Comparison of ENCODE assay signal across 9 mouse cellular contexts in genomic region chr4:152138497-152139260, GRCm38 (mm10). TPM values are rescaled to one million over a fixed set of nuclear protein-coding genes. Genes with fewer than 3 reads are reported as not detected.
DNase-seq lines count a peak whose midpoint lies in the region; ATAC-seq and TF ChIP-seq lines count a peak whose summit lies in the region.
"Had no signal": no experiment of that assay in that cellular context is flagged by ENCODE, and none has a peak within 500 bp of the region (broad histone marks: within the 10 kb centered on the region; RNA-seq: fewer than 3 reads in every experiment).

No protein-coding gene starts in this region.

- no peak overlapping the region for H3K27ac ChIP-seq in forebrain, embryonic 16.5 days (ENCODE audit: low read length)
- H3K27ac ChIP-seq in lung, postnatal 0 days (ENCODE audit: low read length) = 0 out of 2 replicates have a peak overlapping the region, but pooled peaks have one; percentile 21

- TF ChIP-seq CTCF in G1E (IDR thresholded peaks at IDR 0.05; ENCODE audit: low read depth, low read length) = peak; percentile 84
- peak; percentile 95 for TF ChIP-seq CTCF in lung, postnatal 0 days (IDR thresholded peaks at IDR 0.05)

- no peak for TF ChIP-seq EP300 in lung, postnatal 0 days (IDR thresholded peaks at IDR 0.05)

- 2% methylated on average over 51 of the region's 51 CpGs for WGBS in forebrain, embryonic 16.5 days
- 4% methylated on average over 49 of the region's 51 CpGs for WGBS in lung, postnatal 0 days

- peak; percentile 84 for ATAC-seq in G1E (ENCODE audit: extremely low read depth, insufficient number of reproducible peaks, low FRiP score, poor library complexity, severe bottlenecking)
- peak; percentile 63 for ATAC-seq in forebrain, embryonic 16.5 days
- ATAC-seq in hematopoietic stem cell, adult 5-6 weeks (replicated peaks in 1 of 2; ENCODE audit: insufficient read depth in 1 of 2, low FRiP score in 2 of 2, low TSS enrichment in 1 of 2, low read depth in 1 of 2, poor library complexity in 2 of 2, severe bottlenecking in 2 of 2) = peak; percentile 85 to 88
- peak; percentile 93 for ATAC-seq in lung, postnatal 0 days

- peaks cover 33% of the 10 kb centered on the region for H3K4me1 ChIP-seq in G1E (ENCODE audit: insufficient read depth, low read depth, low read length)
- H3K4me1 ChIP-seq in forebrain, embryonic 16.5 days (replicated peaks; ENCODE audit: control insufficient read depth, insufficient read depth, low read length) = peaks cover 9% of the 10 kb centered on the region
- H3K4me1 ChIP-seq in lung, postnatal 0 days (ENCODE audit: insufficient read depth, low read depth, low read length) = peaks cover 5% of the 10 kb centered on the region; the same call in 1 of the 2 replicates

- peaks cover 27% of the 10 kb centered on the region for H3K36me3 ChIP-seq in G1E (replicated peaks)
- no peaks in the 10 kb centered on the region for H3K36me3 ChIP-seq in forebrain, embryonic 16.5 days (ENCODE audit: control insufficient read depth, insufficient read depth)
- H3K36me3 ChIP-seq in lung, postnatal 0 days (ENCODE audit: insufficient read depth, low read length) = no peaks in the 10 kb centered on the region

- H3K27me3 ChIP-seq in G1E (ENCODE audit: insufficient read depth, low read length) = peaks cover 6% of the 10 kb centered on the region; the same call in 1 of the 2 replicates
- H3K27me3 ChIP-seq in forebrain, embryonic 16.5 days (replicated peaks; ENCODE audit: control insufficient read depth, insufficient read depth, low read length) = peaks cover 18% of the 10 kb centered on the region
- 0 out of 2 replicates have a peak, but pooled peaks cover 7% of the 10 kb centered on the region for H3K27me3 ChIP-seq in lung, postnatal 0 days (replicated peaks; ENCODE audit: insufficient read depth, low read length)

- peak; percentile 88 for DNase-seq in G1E (ENCODE audit: low spot score)
- DNase-seq in cerebellum, adult 18-20 months = peak; percentile 79 to 82
- DNase-seq in layer of hippocampus, postnatal 10 days (ENCODE audit: low spot score in 2 of 2) = peak; percentile 80 to 88
- DNase-seq in lung, postnatal 0 days (ENCODE audit: low spot score) = peak; percentile 93
- peak; percentile 62 for DNase-seq in ovary, postnatal 10 days (ENCODE audit: low spot score)
- DNase-seq in thymus, postnatal 14 days = peak; percentile 82

- no peaks in the 10 kb centered on the region; the same call in 1 of the 2 replicates for H3K9me3 ChIP-seq in G1E (replicated peaks)
- H3K9me3 ChIP-seq in forebrain, embryonic 16.5 days (ENCODE audit: control insufficient read depth, low read length) = no peaks in the 10 kb centered on the region
- no peaks in the 10 kb centered on the region for H3K9me3 ChIP-seq in lung, postnatal 0 days (ENCODE audit: low read length)

- H3K9ac ChIP-seq in forebrain, embryonic 16.5 days (replicated peaks; ENCODE audit: low read depth, low read length) = no peak overlapping the region
- H3K9ac ChIP-seq in lung, postnatal 0 days (replicated peaks; ENCODE audit: low read depth) = no peak overlapping the region

- H3K4me2 ChIP-seq in forebrain, embryonic 16.5 days (ENCODE audit: low read length) = peak overlapping the region; percentile 51
- peak overlapping the region; percentile 61 for H3K4me2 ChIP-seq in lung, postnatal 0 days (replicated peaks; ENCODE audit: low read depth, low read length)

- H3K4me3 ChIP-seq in G1E (ENCODE audit: low read depth, low read length) = peak overlapping the region; percentile 70
- H3K4me3 ChIP-seq in forebrain, embryonic 16.5 days (replicated peaks; ENCODE audit: low read length) = peak overlapping the region; percentile 37
- H3K4me3 ChIP-seq in lung, postnatal 0 days (ENCODE audit: low read depth, low read length) = peak overlapping the region; percentile 38

RNA-seq across cellular contexts. Expression of gene Espn, which starts 13.5 kb away (rescaled TPM):
- 9.3 and 16.4 TPM in 2 replicates for total RNA-seq in G1E (2014; fragmentation: Nextera tagmentation)
- total RNA-seq in G1E (2017) = 4.2 and 4.3 TPM in 2 replicates
- polyA plus RNA-seq in G1E (2012) = 48.0 and 61.7 TPM in 2 replicates
- 0.08 and 0.12 TPM in 2 replicates for polyA plus RNA-seq in forebrain, embryonic 16.5 days (2015; fragmentation: Nextera tagmentation; extraction: Ambion mirVana)
- 0.89 and 1.6 TPM in 2 replicates for total RNA-seq in hematopoietic stem cell, adult 5-6 weeks (2017)
- under 1 TPM; 0.62 to 0.78 TPM for total RNA-seq in layer of hippocampus, postnatal 10 days (2021)
- 2.0 and 3.1 TPM in 2 replicates for polyA plus RNA-seq in lung, postnatal 0 days (2015; fragmentation: Nextera tagmentation; extraction: Ambion mirVana)

RNA-seq across cellular contexts. Expression of gene Hes2, which starts 20.0 kb away (rescaled TPM):
- total RNA-seq in G1E (2014; fragmentation: Nextera tagmentation) (not detected in 2 replicates), G1E (2017) (0.33 and 0.46 TPM in 2 replicates)
- polyA plus RNA-seq in G1E (2012) = 0.04 and 0.18 TPM in 2 replicates
- polyA plus RNA-seq in forebrain, embryonic 16.5 days (2015; fragmentation: Nextera tagmentation; extraction: Ambion mirVana) = not detected in 2 replicates
- not detected in 2 replicates for total RNA-seq in hematopoietic stem cell, adult 5-6 weeks (2017)
- not detected for total RNA-seq in layer of hippocampus, postnatal 10 days (2021)
- polyA plus RNA-seq in lung, postnatal 0 days (2015; fragmentation: Nextera tagmentation; extraction: Ambion mirVana) = 0.26 and 0.33 TPM in 2 replicates
- total RNA-seq: layer of hippocampus, adult 18-20 months had no signal

RNA-seq across cellular contexts. Expression of gene Tnfrsf25, which starts 22.9 kb away (rescaled TPM):
- total RNA-seq in G1E (2014; fragmentation: Nextera tagmentation) (not detected in 2 replicates), G1E (2017) (0.29 TPM in 1 of 2 replicates, not detected in the other)
- not detected in 2 replicates for polyA plus RNA-seq in G1E (2012)
- polyA plus RNA-seq in forebrain, embryonic 16.5 days (2015; fragmentation: Nextera tagmentation; extraction: Ambion mirVana) = 0.97 and 1.5 TPM in 2 replicates
- total RNA-seq in hematopoietic stem cell, adult 5-6 weeks (2017) = 0.69 and 1.1 TPM in 2 replicates
- 10 to 100 TPM; 14.0 to 15.1 TPM for total RNA-seq in layer of hippocampus, postnatal 10 days (2021)
- polyA plus RNA-seq in lung, postnatal 0 days (2015; fragmentation: Nextera tagmentation; extraction: Ambion mirVana) = 1.2 and 1.4 TPM in 2 replicates

RNA-seq across cellular contexts. Expression of gene Acot7, which starts 39.3 kb away (rescaled TPM):
- 17.1 and 22.1 TPM in 2 replicates for total RNA-seq in G1E (2014; fragmentation: Nextera tagmentation)
- 17.6 and 18.6 TPM in 2 replicates for total RNA-seq in G1E (2017)
- 46.2 and 51.1 TPM in 2 replicates for polyA plus RNA-seq in G1E (2012)
- polyA plus RNA-seq in forebrain, embryonic 16.5 days (2015; fragmentation: Nextera tagmentation; extraction: Ambion mirVana) = 210 and 269 TPM in 2 replicates
- 66.4 and 72.7 TPM in 2 replicates for total RNA-seq in hematopoietic stem cell, adult 5-6 weeks (2017)
- total RNA-seq in layer of hippocampus, postnatal 10 days (2021) = 100 to 1,000 TPM; 426 to 431 TPM
- polyA plus RNA-seq in lung, postnatal 0 days (2015; fragmentation: Nextera tagmentation; extraction: Ambion mirVana) = 59.2 and 63.4 TPM in 2 replicates
